Mouse (Mus musculus): ENCODE measurements at regions not wholly inside any gene's neighbourhood (a gene's known extent, or its start where the extent isn't known, plus 50 kb on each side); places are given as distances from the start of the nearest gene placed in this dataset.
A peak's percentile ranks its signal among the peaks of the same experiment; 100 is the strongest.

GRCm38 (mm10) chr12:106468173-106468860 is 458.3 kb downstream of the Vrk1 start:
- H3K36me3 ChIP-seq (ENCODE audit: control insufficient read depth, insufficient read depth, low read length), result no peaks in the 10 kb centered on the region
- peak overlapping the region; percentile 38; the same call in 1 of the 2 replicates for H3K9ac ChIP-seq (ENCODE audit: low read depth, low read length)
- no peak for ATAC-seq
- 20% methylated on average over 18 of the region's 18 CpGs for WGBS
- no peaks in the 10 kb centered on the region for H3K27me3 ChIP-seq (ENCODE audit: control insufficient read depth, insufficient read depth, low read depth, low read length)
- no peak overlapping the region for H3K4me3 ChIP-seq (ENCODE audit: low read depth, low read length)
- H3K4me1 ChIP-seq (ENCODE audit: control insufficient read depth, insufficient read depth, low read length), result peaks cover 7% of the 10 kb centered on the region
- H3K27ac ChIP-seq (ENCODE audit: low read length), result no peak overlapping the region
- peak overlapping the region; percentile 12; the same call in 1 of the 2 replicates for H3K4me2 ChIP-seq (ENCODE audit: low read length)
- H3K9me3 ChIP-seq (replicated peaks; ENCODE audit: control insufficient read depth, low read length, poor library complexity, severe bottlenecking), result no peaks in the 10 kb centered on the region

DNA sequence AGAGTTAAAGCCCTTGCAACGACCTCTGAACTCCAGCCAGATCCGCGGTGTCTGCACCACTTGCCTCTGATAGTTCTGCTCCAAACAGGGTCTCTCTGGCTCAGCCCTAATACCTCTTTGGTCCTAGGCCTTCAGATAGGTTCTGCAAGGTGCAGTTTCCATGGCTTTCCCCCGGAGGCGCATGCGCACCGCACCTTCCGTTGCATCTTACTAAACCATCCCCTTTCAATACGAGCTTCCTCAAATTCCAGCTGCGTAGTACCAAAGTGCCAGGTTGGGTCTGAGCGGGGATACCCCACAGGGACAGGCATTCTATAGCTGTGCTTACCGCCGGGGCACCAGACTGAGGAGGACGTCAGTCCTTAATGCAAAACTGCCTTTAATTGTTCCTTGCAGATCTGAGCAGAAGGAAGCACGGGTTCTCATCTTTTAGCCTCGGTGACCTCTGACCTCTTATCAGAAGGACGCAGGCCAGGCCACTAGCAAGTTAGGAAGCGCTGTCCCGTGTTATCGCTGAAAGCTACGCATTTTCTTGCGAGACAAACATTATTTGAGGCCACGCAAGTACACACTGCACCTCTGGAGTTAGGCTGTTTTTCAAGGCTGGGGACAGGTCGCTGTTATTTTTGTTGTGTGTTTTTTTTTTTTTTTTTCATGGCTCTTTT is 464.6 kb downstream of the Vrk1 start:
- H3K9ac ChIP-seq (ENCODE audit: low read depth, low read length), result peak overlapping the region; percentile 50
- peak overlapping the region; percentile 14; the same call in 1 of the 2 replicates for H3K4me3 ChIP-seq (ENCODE audit: low read depth, low read length)
- WGBS, result 13% methylated on average over 24 of the region's 24 CpGs
- H3K36me3 ChIP-seq (ENCODE audit: control insufficient read depth, insufficient read depth, low read length), result no peaks in the 10 kb centered on the region
- 0 out of 2 replicates have a peak, but pooled peaks have one; percentile 56 for ATAC-seq
- H3K4me1 ChIP-seq (ENCODE audit: control insufficient read depth, insufficient read depth, low read length), result peaks cover 27% of the 10 kb centered on the region
- peak overlapping the region; percentile 52 for H3K4me2 ChIP-seq (ENCODE audit: low read length)
- H3K27ac ChIP-seq (ENCODE audit: low read length), result no peak overlapping the region
- no peaks in the 10 kb centered on the region for H3K27me3 ChIP-seq (ENCODE audit: control insufficient read depth, insufficient read depth, low read depth, low read length)
- H3K9me3 ChIP-seq (replicated peaks; ENCODE audit: control insufficient read depth, low read length, poor library complexity, severe bottlenecking), result no peaks in the 10 kb centered on the region

- Histone ChIP-seq H3K4me2 (ENCODE audit: low read length) (no peak overlapping the region), H3K9ac (ENCODE audit: low read depth, low read length) (no peak overlapping the region), H3K4me3 (ENCODE audit: low read depth, low read length) (no peak overlapping the region), H3K27me3 (ENCODE audit: control insufficient read depth, insufficient read depth, low read depth, low read length) (no peaks in the 10 kb centered on the region), H3K9me3 (replicated peaks; ENCODE audit: control insufficient read depth, low read length, poor library complexity, severe bottlenecking) (no peaks in the 10 kb centered on the region), H3K27ac (ENCODE audit: low read length) (no peak overlapping the region), H3K36me3 (ENCODE audit: control insufficient read depth, insufficient read depth, low read length) (no peaks in the 10 kb centered on the region), H3K4me1 (ENCODE audit: control insufficient read depth, insufficient read depth, low read length) (peaks cover 32% of the 10 kb centered on the region)
- 54% methylated on average over 8 of the region's 8 CpGs for WGBS
- ATAC-seq, result no peak
Measured at GRCm38 (mm10) chr12:106475486-106476050, 465.5 kb downstream of the Vrk1 start.

- H3K9me3 ChIP-seq (replicated peaks; ENCODE audit: control insufficient read depth, low read length, poor library complexity, severe bottlenecking), result no peaks in the 10 kb centered on the region
- peak overlapping the region; percentile 23; the same call in 1 of the 2 replicates for H3K27ac ChIP-seq (ENCODE audit: low read length)
- 14% methylated on average over 8 of the region's 8 CpGs for WGBS
- peaks cover 33% of the 10 kb centered on the region for H3K4me1 ChIP-seq (ENCODE audit: control insufficient read depth, insufficient read depth, low read length)
- H3K4me2 ChIP-seq (ENCODE audit: low read length), result no peak overlapping the region
- no peaks in the 10 kb centered on the region for H3K27me3 ChIP-seq (ENCODE audit: control insufficient read depth, insufficient read depth, low read depth, low read length)
- H3K36me3 ChIP-seq (ENCODE audit: control insufficient read depth, insufficient read depth, low read length), result no peaks in the 10 kb centered on the region
- no peak overlapping the region for H3K4me3 ChIP-seq (ENCODE audit: low read depth, low read length)
- no peak for ATAC-seq
- no peak overlapping the region for H3K9ac ChIP-seq (ENCODE audit: low read depth, low read length)
Measured at GRCm38 (mm10) chr12:106477040-106477665, 467.1 kb downstream of the Vrk1 start.

DNA sequence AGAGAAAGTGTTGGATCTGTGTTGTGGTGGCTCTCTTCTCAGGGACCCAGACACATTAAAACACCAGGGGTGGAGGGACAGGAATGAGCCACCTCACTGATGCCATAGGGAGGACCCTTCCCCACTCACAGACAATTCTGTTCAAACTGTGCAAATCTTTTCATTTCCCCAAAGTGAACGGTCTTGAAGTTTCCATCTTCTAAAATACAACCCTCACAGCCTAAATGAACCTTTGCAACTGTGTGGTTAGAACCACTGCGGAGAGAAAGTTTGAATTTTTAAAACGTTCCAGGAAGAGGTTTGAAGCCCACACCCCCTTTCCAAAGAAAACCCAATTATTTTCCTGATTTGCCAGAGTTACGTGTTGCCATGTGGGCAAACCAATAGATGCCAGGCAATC is 467.7 kb downstream of the Vrk1 start:
- ATAC-seq, result no peak
- WGBS, result 17% methylated on average over 4 of the region's 4 CpGs
- Histone ChIP-seq H3K9ac (ENCODE audit: low read depth, low read length) (no peak overlapping the region), H3K4me1 (ENCODE audit: control insufficient read depth, insufficient read depth, low read length) (peaks cover 39% of the 10 kb centered on the region), H3K27me3 (ENCODE audit: control insufficient read depth, insufficient read depth, low read depth, low read length) (no peaks in the 10 kb centered on the region; the same call in 1 of the 2 replicates), H3K36me3 (ENCODE audit: control insufficient read depth, insufficient read depth, low read length) (no peaks in the 10 kb centered on the region), H3K9me3 (replicated peaks; ENCODE audit: control insufficient read depth, low read length, poor library complexity, severe bottlenecking) (no peaks in the 10 kb centered on the region), H3K4me3 (ENCODE audit: low read depth, low read length) (no peak overlapping the region), H3K4me2 (ENCODE audit: low read length) (peak overlapping the region; percentile 60; the same call in 1 of the 2 replicates), H3K27ac (ENCODE audit: low read length) (peak overlapping the region; percentile 76; the same call in 1 of the 2 replicates)

- Histone ChIP-seq H3K4me3 (ENCODE audit: low read depth, low read length) (peak overlapping the region; percentile 20), H3K4me1 (ENCODE audit: control insufficient read depth, insufficient read depth, low read length) (peaks cover 41% of the 10 kb centered on the region), H3K4me2 (ENCODE audit: low read length) (peak overlapping the region; percentile 60), H3K36me3 (ENCODE audit: control insufficient read depth, insufficient read depth, low read length) (no peaks in the 10 kb centered on the region), H3K27me3 (ENCODE audit: control insufficient read depth, insufficient read depth, low read depth, low read length) (no peaks in the 10 kb centered on the region; the same call in 1 of the 2 replicates), H3K9me3 (replicated peaks; ENCODE audit: control insufficient read depth, low read length, poor library complexity, severe bottlenecking) (no peaks in the 10 kb centered on the region), H3K9ac (ENCODE audit: low read depth, low read length) (peak overlapping the region; percentile 53; the same call in 1 of the 2 replicates), H3K27ac (ENCODE audit: low read length) (peak overlapping the region; percentile 76)
- WGBS, result under 1% methylated on average over 18 of the region's 18 CpGs
- no peak for ATAC-seq
Measured at GRCm38 (mm10) chr12:106478381-106478781, 468.4 kb downstream of the Vrk1 start.

DNA sequence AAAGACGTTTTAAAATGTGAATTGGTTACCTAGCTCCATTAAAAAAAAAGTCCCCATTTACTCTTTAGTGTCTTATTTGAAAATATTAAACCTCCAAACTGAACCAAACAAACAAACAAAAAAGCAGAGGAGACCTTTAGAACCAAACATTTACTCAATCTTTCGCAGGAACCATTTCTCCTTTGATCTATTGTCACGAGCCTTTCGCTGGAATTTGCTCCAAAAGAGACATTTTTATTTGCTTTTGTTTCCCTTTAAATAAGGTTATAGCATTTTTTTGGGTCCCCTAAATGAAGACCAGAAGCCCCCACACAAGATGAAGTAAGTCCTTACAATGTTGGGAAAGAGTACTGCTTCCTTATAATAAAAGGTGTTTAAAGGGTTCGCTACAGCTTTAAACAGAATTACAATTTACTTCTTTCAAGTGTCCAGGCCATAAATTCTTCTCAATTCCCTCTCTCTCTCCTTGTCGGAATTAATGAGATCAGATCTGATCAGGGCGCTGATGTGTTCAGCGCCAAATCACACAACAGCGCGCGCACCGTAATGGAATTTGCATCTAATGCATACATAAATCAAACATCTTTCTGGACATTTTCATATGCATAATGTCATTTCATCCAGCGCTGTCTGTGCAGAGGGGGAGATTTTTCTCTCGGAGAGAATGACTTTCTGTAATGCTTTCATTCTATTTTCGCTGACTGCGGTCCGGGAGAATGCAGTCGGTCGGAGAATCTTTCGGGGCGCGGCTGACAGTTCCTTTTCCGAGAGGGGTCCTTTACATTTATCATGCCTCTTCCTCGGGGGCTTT is 469.2 kb downstream of the Vrk1 start:
- Histone ChIP-seq H3K36me3 (ENCODE audit: control insufficient read depth, insufficient read depth, low read length) (no peaks in the 10 kb centered on the region), H3K4me3 (ENCODE audit: low read depth, low read length) (peak overlapping the region; percentile 26), H3K9ac (ENCODE audit: low read depth, low read length) (peak overlapping the region; percentile 45; the same call in 1 of the 2 replicates), H3K27me3 (ENCODE audit: control insufficient read depth, insufficient read depth, low read depth, low read length) (peaks cover 6% of the 10 kb centered on the region; the same call in 1 of the 2 replicates), H3K27ac (ENCODE audit: low read length) (peak overlapping the region; percentile 76), H3K9me3 (replicated peaks; ENCODE audit: control insufficient read depth, low read length, poor library complexity, severe bottlenecking) (no peaks in the 10 kb centered on the region), H3K4me2 (ENCODE audit: low read length) (peak overlapping the region; percentile 60), H3K4me1 (ENCODE audit: control insufficient read depth, insufficient read depth, low read length) (peaks cover 41% of the 10 kb centered on the region)
- no peak; the same call in 1 of the 2 replicates for ATAC-seq
- under 1% methylated on average over 24 of the region's 24 CpGs for WGBS

- ATAC-seq, result peak; percentile 59; the same call in 1 of the 2 replicates
Measured at GRCm38 (mm10) chr12:106479878-106480194, 469.8 kb downstream of the Vrk1 start.

More at GRCm38 (mm10) chr12:106479878-106480194, 469.8 kb downstream of the Vrk1 start:
- H3K9ac ChIP-seq (ENCODE audit: low read depth, low read length), result peak overlapping the region; percentile 45; the same call in 1 of the 2 replicates
- no peaks in the 10 kb centered on the region for H3K9me3 ChIP-seq (replicated peaks; ENCODE audit: control insufficient read depth, low read length, poor library complexity, severe bottlenecking)
- peaks cover 35% of the 10 kb centered on the region for H3K4me1 ChIP-seq (ENCODE audit: control insufficient read depth, insufficient read depth, low read length)
- peak overlapping the region; percentile 76 for H3K27ac ChIP-seq (ENCODE audit: low read length)
- 7% methylated on average over 6 of the region's 6 CpGs for WGBS
- no peaks in the 10 kb centered on the region for H3K36me3 ChIP-seq (ENCODE audit: control insufficient read depth, insufficient read depth, low read length)
- H3K4me3 ChIP-seq (ENCODE audit: low read depth, low read length), result peak overlapping the region; percentile 26
- H3K4me2 ChIP-seq (ENCODE audit: low read length), result peak overlapping the region; percentile 60
- peaks cover 6% of the 10 kb centered on the region; the same call in 1 of the 2 replicates for H3K27me3 ChIP-seq (ENCODE audit: control insufficient read depth, insufficient read depth, low read depth, low read length)

All from midbrain, embryonic 16.5 days (tissue).